Mouse (Mus musculus): Measurements from ENCODE around the gene Ovca2.

The Ovca2 gene

DNA sequence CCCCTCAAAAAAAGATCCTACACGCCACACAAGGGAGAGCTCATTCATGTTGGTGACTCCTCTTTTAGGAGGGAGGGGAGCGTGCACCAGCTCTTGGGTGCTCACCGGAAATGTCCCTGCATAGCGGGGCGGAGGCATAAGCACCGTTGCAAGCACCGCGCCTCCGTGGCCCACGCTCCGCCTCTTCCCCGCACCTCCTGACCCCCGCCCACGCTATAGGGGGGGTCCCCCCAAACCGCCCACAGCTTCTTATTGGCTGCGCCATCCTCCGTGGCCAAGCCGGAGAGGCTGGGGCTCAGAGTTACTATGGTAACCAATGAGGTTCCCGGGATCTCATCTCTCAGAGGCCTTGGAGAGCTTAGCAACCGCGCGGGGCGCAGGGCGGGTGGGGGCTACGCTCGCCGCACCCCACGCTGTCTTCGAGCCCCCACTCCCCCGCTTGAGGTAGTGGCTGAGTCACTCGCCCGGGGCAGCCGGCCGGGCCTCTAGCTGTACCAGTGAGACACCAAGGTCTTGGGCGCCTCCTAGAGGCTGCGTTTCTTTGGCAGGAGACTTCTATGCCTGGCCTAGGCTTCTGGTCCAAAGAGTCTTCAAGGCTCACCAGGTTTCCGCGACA lies 8.4 kb downstream of the Ovca2 start:
- DNase-seq (ENCODE audit: low read depth, low spot score): peak; percentile 94

DNA sequence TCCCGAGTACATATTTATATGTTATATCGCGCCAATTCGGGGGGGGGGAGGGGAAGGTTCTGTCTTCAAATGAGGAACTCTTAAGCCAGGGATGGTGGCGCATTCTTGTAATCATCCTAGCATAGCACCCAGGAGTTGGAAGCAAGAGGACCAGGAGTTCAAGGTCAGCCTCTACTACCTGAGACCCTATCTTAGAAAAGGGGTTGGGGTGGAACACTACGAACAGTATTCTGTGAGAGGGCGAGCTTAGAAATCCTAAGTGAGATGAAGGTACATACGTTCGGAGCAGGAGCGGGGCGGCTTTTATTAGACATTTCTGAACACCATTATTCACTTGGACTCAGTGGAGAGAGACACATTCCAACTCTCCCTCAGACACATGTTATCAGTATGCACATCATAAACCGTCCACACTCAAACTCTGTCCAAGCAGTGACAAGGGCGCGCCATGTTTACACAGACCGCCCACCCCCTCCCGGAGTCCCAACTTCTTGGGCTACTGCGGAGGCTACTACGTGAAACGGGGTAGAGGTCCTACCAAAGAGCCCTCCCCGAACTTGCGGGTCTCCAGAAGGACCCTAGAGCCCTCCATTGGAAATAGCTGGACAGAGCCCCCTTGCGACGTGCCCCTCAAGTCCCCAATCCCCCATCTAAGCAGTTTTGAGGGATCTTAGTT lies 9.1 kb downstream of the Ovca2 start, which contains the start of gene Hic1:
Gene Hic1 (minus strand): TSS at position 115 of the 676 bp plus-strand sequence.
- DNase-seq (ENCODE audit: low read depth, low spot score): peak; percentile 37

DNA sequence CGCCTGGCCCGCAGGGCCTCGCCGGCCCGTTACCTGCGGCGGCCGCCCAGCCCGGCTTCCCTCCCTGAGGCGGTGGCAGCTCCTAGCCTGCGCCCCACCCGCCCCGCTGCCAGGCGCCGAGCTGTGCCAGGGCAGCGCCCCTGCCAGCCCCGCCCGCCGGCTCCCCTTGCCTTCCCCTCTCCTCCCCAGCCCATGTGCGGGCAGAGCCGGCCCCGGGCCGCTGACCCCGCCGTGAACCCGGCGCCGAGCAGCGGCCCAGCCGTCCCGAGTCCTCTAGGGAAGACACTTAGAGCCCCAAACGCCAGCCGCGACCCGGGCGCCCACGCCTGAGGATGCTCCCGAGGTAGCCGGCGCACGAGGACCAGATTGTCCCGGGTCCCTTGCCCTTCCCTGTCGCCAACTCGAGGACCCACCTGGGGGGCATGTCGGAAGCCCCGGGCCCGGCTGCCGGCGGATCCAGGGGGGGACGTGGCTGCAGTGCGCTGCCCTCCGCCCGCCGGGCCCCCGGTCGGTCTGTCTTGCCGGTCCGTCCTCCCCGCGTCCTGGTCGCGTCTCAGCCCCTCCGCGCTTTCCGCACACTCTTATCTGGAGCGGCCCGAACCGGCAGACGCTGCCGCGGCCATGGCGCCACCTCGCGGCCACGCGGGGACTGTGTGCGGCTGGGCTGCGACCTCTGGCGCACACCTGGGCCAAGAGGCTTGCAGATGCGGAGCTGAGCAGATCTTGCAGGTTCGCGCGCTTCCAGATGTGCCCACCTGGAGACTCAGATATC lies 9.9 kb downstream of the Ovca2 start:
- DNase-seq (ENCODE audit: low read depth, low spot score): peak; percentile 94

DNA sequence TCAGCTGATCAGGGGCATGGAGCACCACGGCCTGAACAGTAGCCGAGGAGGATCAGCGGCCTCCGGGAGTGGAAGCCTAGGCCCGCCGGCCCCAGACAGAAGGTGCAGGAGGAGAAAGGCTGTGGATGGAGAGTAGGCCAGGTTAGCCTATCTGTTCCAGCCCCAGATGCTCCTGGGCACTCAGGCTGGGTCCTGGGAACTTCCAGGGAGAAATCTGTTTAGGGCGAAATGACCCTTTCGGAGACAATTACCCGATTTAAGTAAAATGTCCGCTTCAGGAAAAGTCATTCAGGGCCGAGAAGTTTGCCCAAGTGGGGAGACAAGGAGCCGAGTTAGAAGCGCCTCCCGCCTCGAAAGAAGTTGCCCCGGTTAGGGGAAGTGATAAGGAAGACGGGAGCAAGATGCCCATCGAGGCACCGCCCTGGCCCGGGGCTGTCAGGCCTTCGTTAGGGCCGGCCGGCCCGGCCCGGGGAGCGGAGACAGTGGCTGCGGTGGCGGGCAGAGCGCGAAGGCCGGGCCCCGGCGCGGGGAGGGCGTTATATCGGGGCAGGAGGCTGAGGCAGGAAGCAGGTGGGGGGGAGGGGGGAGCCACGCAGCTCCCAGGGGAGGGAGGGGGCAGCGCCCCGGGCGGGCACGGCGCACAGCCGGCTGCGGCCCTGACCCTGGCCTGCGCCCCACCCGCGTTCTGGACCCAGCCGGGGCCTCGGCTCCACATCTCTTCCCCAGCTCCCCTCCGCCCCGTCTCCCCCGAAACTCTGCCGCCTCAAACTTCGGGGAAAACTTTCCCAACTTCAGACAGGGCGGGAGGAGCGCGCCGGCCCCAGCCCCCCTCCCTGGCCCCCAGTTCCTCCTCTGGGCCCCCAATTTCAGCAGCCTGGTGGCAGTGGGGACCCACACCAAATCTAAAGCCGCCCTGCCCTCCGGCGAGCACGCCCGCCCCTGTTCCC lies 10.7 kb downstream of the Ovca2 start:
- peak; percentile 74 for DNase-seq (ENCODE audit: low read depth, low spot score)

DNA sequence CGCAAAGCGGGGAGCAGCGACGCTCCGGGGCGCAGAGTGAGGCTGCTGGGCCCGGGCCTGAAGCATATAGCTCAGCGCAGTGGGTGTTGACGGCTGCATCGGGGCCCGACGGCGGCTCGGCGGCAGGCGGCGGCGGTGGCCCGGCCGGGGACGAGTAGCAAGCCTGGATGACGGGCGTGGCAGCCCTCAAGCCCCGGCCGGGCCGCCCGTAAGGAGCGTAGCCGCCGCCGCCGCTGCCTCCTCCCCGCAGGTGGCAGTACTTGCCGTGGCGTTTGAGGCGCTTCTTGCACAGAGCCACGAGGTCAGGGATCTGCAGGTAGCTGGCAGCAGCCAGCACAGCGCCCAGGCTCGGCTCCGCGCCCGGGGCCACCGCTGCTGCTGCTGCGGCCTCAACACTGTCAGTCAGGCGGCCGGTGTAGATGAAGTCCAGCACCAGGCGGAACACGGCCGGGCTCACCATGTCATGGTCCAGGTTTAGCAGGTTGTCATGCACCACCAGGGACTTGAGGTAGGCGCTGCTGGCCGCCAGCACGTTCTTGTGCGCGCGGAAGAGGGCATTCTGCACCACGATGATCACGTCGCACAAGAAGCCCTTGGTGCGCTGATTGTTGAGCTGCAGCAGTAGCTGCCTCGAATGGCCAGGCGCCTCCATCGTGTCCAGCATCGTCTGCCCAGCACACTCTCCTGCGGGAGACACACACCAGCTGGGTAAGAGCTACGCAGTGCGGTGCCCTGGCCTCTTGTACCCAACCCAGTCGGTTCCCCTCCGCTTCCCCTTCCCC lies 11.6 kb downstream of the Ovca2 start:
- peak; percentile 75 for DNase-seq (ENCODE audit: low read depth, low spot score)

DNA sequence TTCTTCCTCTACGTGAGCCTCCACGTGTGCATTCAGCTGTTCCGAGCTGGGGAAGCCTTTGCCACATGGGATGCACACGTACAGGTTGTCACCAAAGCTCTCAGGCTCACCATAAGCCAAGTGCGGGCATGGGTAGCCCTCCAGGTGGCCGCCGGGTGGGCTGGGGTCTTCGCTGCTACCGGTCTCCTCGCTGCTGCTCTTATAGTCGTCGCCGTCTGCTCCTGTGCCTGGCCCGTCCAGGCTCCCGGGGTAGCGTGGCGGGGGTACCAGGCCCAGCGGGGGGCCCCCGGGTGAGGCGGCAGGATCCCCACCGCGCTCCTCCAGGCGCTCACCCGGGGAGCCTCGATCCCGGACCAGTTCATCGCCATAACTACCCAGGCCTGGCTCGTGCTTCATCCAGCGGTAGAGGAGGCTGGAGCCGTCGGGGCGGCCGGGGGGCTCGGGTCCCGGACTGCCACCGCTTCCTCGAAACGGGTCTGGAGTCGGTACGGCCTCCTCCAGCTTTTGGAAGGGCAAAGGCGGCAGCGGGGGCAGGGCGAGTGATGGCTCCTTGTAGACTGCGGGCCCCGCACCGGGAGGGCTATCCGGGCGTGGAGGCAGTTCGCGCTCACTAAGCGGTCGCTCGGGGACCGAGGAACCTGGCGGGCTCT lies 12.3 kb downstream of the Ovca2 start:
- no peak for DNase-seq (ENCODE audit: low read depth, low spot score)

DNA sequence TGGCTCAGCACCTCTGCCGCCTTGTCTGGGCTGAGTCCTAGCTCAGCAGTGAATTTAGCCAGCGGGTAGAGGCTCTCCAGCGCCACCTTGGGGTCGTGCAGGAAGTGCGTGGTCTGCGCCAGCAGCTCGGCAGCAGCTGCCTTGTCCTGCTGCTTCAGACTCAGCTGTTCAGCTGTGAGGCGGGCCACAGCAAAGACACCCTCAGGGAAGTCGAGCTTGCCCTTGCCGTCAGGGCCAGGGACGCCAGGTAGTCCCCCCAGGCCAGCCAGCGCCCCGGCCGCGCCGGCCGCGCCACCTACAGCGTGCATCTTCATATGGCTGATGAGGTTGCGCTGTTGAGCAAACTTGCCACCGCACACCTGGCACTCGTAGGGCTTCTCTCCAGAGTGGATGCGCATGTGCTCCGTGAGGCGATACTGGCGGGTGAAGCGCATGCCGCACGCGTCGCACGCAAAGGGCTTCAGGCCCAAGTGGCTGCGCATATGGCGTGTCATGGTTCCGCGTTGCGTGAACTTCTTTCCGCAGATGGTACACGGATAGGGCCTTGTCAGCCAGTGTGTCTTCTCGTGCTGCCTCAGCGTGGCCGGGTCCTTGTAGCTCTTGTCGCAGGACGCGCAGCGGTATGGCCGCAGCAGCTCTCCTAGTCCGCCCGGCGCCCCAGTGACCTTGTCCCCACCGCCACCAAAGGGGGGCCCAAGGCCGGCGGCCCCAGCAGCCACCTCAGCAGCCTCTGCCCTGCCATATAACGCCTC lies 13.0 kb downstream of the Ovca2 start:
- DNase-seq (ENCODE audit: low read depth, low spot score): peak; percentile 91

DNA sequence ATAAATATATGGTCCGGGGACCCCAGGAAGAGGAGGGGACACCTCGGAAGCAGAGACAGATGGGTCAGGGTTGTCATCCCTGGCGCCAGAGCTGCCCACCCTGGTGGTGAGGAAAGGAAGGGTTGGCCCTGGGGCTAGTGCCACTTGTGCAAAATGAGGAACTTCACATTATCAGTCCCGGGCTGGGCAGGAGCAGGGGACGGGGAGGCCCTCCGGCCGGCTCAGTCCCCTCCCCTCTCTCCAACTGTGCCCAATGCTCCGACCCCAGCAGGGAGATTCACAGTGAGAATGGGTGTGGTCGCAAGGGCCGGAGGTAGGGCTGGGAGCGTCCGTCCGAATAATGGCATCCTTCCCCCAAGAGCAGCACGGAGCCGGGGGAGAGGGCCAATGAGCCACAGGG lies 13.9 kb downstream of the Ovca2 start:
- no peak for DNase-seq (ENCODE audit: low read depth, low spot score)

DNA sequence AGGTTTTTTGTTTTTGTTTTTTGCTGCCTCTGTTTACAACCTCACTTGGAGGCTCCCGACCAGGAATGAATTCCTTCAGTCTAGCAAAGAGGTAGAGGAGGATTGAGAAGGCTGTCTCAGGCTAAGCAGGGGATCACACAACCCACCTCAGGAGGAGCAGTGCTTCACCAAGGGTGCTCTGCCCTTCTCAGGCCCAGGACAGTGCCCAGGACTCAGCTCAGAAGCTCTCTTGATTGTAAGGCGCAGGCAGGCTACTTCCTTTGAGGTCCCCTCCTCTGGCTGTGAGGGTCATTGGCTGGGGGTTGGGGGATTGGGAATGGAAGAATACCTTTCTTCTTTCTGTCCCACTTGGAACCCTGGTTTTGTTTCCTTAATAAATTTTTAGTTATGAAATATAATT lies 14.6 kb downstream of the Ovca2 start:
- no peak for DNase-seq (ENCODE audit: low read depth, low spot score)

DNA sequence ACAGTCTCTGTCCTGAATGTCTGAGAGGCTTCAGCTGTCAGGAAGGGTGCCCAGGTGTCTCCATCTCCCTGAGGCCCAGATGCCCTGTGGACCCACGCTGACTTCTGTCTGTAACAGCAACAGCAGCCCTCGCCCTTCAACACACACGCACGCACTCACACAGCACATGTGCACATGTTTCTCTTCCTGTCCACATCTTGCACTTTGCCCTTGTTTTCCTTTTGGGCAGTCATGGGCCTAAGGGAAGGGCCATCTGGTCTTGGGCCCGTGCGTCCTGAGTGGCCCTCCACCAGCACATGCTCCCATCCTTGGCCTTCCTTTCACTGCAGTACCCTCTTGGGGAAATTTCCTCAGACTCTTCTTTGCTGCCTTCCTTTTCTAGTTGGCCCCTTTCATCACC lies 15.3 kb downstream of the Ovca2 start:
- DNase-seq (ENCODE audit: low read depth, low spot score): no peak

DNA sequence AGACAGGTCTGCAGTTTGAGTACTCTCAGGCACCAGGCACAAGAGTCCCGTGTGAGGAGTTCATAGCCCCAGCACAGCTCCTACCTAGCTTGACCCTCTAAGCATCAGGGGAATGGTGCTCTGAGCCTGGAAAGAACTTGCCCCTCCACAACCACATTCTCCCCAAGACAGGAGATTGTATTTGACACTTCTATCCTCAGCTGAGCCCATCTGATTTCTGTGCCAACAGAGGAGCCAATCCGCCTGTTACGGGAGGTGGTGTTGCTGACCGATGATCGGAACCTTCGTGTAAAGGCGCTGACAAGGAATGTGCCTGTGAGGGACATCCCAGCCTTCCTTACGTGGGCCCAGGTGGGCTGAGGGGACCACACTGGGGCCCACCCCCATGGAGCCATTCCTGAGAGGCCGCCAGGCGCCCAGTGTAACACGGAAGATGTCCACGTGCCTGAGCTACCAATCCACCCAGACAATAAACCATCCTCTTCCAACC lies 16.0 kb downstream of the Ovca2 start:
- no peak for DNase-seq (ENCODE audit: low read depth, low spot score)

DNA sequence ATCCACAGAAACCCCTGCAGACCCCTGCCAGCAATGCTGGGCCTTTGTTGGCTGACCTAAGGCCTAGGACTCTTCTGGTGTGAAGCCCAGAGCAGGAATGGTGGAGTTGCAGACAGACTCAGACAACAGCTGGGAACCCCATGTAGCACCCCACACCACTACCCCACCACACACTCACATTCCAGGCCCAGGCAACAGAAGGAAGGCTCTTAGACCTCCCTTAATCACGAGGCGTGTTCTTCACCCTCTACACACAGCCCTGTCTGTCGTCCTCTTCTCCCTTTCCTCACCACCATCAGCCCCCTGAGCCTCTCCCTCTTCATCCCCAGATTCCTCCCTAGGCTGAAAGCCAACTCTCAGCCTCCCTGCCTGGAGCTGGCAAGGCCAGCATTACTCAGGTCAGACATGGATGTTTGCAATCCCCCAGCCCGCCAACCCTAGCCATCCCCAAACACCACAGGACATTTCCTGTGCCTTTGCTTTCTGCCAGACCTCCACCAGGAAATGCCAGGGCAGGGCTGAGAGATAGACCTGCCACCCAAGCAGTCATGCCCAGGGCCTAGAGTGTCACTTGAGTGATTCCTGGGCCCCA lies 17.1 kb downstream of the Ovca2 start:
- DNase-seq (ENCODE audit: low read depth, low spot score): no peak

DNA sequence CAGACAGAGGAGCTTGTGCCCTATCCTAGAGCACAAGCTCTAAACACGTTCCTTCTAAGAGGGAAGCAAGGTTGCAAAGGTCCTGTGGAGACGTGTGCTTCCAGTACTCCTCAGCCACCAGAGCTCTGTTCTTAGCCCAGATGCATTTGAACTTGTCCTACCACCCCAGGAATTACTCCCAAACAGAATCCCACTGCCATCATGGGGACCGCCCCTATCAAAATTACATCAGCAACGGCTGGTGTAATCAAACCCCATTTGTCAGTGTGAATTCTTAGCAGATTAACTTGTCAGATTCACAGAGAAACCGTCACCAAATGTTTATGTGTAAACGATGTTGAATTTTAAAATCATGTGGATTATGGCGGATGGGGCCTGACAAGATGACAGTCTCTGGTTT lies 17.7 kb downstream of the Ovca2 start:
- no peak for DNase-seq (ENCODE audit: low read depth, low spot score)

DNA sequence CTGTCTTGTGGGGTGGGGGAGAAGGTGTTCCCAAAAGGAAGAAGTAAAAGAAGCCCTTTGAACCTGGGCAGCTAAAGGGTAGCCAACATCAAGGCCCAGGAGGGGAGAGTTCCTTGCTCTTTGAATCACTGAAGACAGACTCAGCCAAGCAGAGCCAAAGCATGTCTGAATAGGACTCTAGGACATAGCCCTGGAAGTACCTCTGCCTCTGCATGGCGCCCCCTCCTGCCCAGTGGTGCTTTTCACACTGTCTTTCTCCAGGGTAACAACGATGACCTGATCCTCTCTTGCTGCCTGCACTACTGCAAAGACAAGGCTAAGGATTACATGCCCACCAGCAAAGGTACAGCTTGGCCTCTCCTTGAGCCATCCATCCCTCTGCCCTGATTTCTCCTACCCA lies 19.1 kb downstream of the Ovca2 start:
- peak; percentile 58 for DNase-seq (ENCODE audit: low read depth, low spot score)

DNA sequence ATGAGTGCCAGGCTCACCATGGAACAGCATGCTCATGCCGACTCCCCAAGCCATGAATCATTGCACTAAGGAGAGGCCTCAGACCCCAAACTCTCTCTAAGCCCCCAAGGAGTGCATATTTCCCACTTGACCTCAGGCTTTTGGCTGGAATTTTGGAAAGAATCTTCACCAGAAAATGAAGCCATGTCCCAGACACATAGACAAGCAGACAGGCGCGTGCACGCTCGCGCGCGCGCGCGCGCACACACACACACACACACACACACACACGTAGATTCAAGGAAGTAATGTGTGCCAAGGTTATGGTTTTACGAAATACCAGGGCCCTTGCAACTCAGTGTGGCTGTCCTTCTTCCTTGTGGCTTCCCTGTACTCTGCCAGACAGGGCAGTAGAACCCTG lies 20.2 kb downstream of the Ovca2 start:
- no peak for DNase-seq (ENCODE audit: low read depth, low spot score)

DNA sequence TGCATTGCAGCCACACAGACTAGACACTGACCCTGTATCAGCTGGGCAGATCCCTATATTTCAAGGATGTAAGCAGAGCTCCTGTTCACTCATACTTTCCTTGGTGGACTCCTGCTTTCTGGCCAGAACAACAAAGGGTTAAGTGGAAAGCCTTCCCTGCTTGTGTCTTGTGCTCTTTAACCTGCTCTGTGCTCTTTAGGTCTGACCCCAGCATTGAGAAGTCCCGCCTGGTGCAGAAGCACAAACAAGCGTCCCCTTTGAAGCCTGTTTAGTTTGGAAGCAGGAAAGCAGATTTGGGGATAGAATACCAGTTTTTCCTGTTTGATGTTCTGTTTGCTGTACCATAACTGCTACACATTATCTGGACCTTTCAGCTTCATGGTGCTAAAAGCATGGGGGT lies 20.7 kb downstream of the Ovca2 start:
- DNase-seq (ENCODE audit: low read depth, low spot score): no peak

DNA sequence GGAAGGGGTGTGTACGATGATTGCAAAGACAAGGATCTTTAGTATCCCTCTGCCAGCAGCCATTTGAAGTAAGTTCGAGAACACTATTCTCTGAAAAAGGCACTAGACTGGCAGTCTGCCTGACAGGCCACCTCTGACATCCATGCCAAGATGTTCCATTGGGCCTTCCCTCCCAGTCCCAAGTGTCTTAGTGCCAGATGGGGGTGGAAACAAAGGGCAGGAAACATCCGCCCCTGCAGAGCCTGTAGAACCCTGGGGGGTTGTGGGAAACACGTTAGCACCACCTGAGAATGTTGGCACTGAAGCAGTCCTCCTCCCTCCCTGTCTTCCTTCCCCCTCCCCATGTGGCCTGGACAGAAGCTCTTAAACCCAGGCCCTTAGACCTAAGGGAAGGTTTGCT lies 21.6 kb downstream of the Ovca2 start:
- DNase-seq (ENCODE audit: low read depth, low spot score): no peak

DNA sequence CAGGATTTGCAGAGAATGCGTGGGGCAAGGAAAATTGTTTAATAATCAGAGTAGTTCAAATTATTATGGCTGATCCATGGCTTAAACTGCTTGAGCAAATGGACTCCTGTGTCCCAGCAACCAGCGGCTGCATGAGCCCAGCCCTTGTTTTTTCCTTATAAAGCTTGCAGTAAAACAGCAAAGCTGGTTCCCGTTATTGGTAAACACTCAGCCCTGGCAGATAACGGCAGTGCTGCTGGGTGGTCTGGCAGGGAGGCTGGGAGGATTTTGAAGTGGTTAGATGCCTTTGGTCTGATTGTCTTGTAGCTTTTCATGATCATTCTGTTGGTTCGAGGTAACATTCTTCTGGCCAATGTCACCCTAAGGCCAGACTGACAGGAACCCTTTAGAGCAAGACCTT lies 22.2 kb downstream of the Ovca2 start:
- no peak for DNase-seq (ENCODE audit: low read depth, low spot score)

DNA sequence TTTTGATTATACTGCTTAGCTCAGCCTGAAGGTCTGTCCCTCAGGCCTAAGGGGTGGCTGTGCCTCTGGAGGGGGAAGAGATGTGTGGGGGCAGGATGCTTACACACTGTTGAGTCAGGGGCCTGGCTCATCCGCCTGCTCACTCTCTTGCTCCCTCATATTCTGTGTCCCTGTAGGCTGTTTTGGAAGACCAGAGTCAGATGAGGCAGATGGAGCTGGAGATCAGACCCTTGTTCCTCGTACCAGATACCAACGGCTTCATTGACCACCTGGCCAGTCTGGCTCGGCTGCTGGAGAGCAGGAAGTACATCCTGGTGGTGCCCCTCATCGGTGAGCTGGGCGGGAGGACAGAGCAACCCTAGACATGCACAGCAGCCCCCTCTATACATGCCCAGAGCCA lies 22.6 kb downstream of the Ovca2 start:
- DNase-seq (ENCODE audit: low read depth, low spot score): no peak
